Mouse (Mus musculus) bone marrow, adult 2 months (tissue): ENCODE measurements around the gene Rnf43.

ENCODE experiments used
- CTCF ChIP-seq: fragments of 200-500 bp; IDR thresholded peaks from 2 replicates; pipeline ENCODE4 v1.5.1; 2011; ENCODE audit warnings: low read length, control low read depth; ENCODE audit not compliant: control insufficient read depth, insufficient read depth
- POLR2A ChIP-seq: fragments of 200-500 bp; IDR thresholded peaks from 2 replicates; pipeline ENCODE4 v1.6.1; 2011; ENCODE audit warnings: low read depth, mild to moderate bottlenecking, control low read depth, low read length, borderline replicate concordance; ENCODE audit not compliant: control insufficient read depth

DNA sequence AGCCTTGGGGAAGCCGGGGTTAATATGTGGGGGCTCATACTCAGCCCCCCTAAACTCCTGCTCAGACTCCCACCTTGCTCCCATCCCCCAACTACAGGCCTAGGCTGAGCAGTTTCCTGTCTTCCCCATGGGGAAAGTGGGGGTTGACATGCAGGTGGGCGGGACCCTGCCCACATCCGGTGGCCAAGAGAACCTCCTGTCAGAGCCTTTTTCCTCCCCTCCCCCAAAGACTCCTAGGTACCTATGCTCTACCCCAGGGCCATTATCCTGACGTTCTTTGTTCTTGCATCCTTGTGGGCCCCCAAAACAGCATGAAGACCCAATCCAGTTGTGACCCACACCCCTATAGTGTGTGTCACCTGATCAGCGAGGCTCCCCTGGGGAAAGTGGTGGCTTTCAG lies 92.1 kb downstream of the Rnf43 start:
- TF ChIP-seq CTCF (no peak), POLR2A (no peak)
